Mouse (Mus musculus): ENCODE measurements around the gene Ctdspl2.

The Ctdspl2 gene

DNA sequence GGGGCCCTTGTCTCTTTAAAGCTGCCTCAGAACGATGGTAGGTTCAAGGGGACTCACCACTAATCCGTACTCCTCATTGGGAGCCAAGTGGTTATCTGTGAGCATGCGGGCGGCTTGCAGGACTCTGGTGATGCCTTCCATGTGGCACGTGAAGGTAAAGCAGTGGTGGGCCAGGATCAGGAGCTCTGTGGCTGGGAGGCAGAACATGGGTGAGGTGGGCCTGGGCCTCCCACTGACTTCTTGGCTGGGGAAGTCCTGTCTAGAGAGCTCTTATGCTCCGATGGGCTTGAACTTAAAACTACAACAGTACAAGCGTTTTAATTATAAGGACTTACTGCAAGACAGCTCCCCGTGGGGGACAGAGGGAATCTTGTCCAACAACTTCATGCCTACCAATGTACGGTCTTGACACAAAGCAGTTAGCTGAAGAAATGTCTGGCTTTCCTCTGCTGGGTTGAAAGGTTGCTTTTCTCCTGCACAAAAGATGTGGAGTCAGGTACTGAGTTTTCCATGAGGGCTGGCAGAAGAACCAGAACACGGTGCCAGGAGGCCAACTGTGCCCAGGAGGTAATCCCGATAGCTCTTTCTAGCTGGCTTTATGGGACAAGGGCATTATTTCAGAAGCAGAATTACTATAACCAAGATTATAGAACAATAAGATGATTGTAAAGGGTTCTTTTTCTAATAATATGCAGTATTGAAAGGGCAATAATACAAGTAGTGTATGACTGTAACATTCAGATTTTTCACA, 103.7 kb downstream of the Ctdspl2 start:
- DNase-seq = no peak

Measured in right cerebral cortex, postnatal 14 days (tissue).